Mouse (Mus musculus): ENCODE results near the gene Cenpb.

DNA sequence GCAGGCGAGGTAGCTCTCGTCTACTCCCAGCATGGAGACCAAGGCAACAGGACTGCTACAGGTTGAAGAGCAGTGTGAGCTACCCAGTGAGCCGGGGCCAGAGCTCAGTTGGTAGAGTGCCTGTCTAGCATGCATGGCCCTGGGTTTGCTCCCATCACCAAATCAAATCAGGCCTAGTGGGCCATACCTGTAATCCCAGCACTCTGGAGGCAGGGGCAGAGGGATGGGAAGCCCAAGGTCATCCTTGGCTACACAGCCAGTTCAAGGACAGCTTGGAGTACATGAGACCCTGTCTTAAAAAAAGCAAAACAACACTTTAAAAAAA, 30.7 kb downstream of the Cenpb start:
- TF ChIP-seq CTCF (IDR thresholded peaks at IDR 0.05) (no peak), EP300 (IDR thresholded peaks at IDR 0.05) (no peak)

Data from lung, postnatal 0 days (tissue).